Mouse (Mus musculus) cerebellum, postnatal 36 days (tissue): ENCODE results near the gene 1700025B11Rik.
"Not testable (repeated sequence)": the region's sequence is repeated elsewhere in the genome, so short reads cannot be mapped to it uniquely, and the experiment has no call there.

Source experiments
- DNase-seq, 2 experiments: peaks; one replicate each; pipeline ENCODE4 v3.0.0; 2021 to 2022; ENCODE audit warnings: mixed read lengths in 2 of 2

1700025B11Rik gene

DNA sequence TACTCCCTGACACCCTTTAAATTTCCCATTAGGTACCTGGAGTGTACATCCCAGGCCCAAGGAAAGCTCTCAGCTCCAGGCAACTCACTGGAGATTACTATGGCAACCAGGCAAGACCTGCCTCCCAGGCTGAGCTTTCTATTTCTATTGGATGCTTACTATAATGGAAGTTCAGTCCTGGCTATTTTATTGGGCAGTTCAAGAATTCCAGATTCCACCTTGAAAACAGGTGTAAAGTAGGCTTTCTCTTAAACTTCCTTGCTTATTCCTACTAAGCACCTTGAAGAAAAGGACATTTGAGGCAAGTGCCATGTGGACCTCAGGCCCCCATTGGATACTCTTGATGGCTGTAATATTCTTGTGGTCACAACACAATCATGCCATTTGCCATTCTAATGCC is at the start of gene 1700025B11Rik:
Gene 1700025B11Rik, minus strand, starts transcription at position 101 of the 400 bp plus-strand sequence.
- no peak for DNase-seq

- no peak for DNase-seq
Observed at GRCm38 (mm10) chr15:77606069-77606468, 44.4 kb upstream of the 1700025B11Rik start.

GRCm38 (mm10) chr15:77598958-77599357 is 37.3 kb upstream of the 1700025B11Rik start, which contains the start of gene Gm36245:
Gene Gm36245 (plus strand): TSS chr15:77599258.
- DNase-seq, result no peak

GRCm38 (mm10) chr15:77598429-77598828 is 36.7 kb upstream of the 1700025B11Rik start:
- no peak for DNase-seq

DNA sequence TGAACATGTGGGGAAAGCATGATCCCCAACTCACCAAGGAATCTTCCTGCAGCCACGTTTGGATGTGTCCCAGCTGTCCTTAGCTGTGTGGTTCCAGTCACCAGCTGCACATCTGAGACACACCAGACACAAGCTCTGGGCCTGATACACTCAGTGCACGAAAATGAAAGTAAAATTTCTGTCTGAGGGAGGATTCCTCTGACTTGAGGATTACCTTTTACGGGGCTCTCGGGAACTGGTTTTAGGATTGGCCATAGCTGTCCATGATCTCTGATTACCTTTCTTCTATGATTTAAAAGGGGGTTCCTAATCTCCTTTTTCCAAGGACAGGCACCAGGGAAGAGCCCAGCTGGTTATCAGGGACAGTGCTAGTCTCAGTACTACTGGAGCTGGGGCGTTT is 34.3 kb upstream of the 1700025B11Rik start, which contains the start of gene Apol10b:
Gene Apol10b, minus strand, starts transcription at position 165 of the 400 bp plus-strand sequence.
- DNase-seq, result no peak

DNA sequence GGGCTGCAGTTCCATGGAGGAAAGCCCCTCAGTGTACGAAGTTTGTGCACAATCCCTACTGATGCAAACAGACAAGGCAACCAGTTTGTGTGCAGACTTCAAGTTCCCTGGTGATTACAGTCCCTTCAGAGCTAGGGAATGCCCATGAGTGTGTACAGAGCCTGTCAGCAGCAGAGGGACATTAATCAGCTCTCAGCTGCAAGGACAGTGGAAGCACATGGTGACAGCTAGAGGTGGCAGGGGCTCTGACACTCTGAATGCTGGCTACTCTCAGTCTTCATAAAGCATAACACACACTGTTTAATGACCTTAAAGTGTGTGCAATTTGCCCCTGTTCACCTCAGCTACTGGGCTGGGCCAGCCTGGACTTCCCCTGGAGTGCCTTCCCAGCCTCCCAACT is 31.9 kb upstream of the 1700025B11Rik start:
- DNase-seq, result no peak

DNA sequence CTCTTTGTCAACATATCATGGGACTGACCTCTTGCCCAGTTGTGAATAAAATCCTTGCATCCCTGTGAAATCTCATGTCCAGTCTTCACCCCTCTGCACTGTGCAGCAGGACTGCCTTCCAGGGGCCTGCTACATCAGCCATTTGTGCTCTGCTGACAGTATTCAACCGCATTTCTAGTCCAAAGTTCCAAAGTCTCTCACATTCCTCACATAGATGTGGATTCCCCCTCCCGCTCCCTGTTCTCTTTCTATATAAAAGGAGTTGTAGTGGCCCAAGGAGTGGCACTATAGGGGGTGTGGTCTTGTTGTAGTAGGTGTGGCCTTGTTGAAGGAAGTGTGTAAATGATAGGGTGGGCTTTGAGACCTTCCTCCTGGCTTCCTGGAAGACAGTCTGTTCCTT is 29.2 kb upstream of the 1700025B11Rik start:
- no peak for DNase-seq

- no peak for DNase-seq
Observed at GRCm38 (mm10) chr15:77588981-77589380, 27.3 kb upstream of the 1700025B11Rik start.

DNA sequence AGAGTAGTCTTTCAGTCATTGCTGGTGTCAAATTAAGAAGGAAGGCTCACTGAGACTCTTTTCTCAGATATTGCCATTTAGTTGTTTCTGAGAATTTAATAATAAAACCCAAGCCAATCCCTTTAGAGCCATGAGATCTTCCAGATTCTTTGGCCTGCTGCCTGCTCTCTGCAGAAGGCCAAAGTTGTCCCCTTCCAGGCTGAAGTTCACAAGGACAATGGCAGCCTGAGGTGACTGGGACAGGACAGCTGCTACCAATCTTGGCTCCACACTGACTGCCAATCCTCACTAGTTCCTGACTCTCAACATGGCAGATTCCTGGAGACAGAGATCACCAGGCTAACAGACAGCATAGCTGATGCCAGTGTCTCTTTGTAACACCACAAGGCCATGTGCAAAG is 25.3 kb upstream of the 1700025B11Rik start:
- no peak for DNase-seq

GRCm38 (mm10) chr15:77581681-77582080 is 20.0 kb upstream of the 1700025B11Rik start:
- no peak for DNase-seq

GRCm38 (mm10) chr15:77579311-77579710 is 17.6 kb upstream of the 1700025B11Rik start:
- no peak for DNase-seq

- DNase-seq, result no peak
Observed at GRCm38 (mm10) chr15:77578801-77579200, 17.1 kb upstream of the 1700025B11Rik start.

GRCm38 (mm10) chr15:77563219-77563618 is 1.5 kb upstream of the 1700025B11Rik start:
- no peak for DNase-seq

GRCm38 (mm10) chr15:77539221-77539620 is 22.5 kb downstream of the 1700025B11Rik start:
- not testable (repeated sequence) for DNase-seq

- no peak for DNase-seq
Observed at GRCm38 (mm10) chr15:77533216-77533615, 28.5 kb downstream of the 1700025B11Rik start, which contains the start of gene Apol7c. Gene Apol7c (minus strand): TSS chr15:77533316.

DNA sequence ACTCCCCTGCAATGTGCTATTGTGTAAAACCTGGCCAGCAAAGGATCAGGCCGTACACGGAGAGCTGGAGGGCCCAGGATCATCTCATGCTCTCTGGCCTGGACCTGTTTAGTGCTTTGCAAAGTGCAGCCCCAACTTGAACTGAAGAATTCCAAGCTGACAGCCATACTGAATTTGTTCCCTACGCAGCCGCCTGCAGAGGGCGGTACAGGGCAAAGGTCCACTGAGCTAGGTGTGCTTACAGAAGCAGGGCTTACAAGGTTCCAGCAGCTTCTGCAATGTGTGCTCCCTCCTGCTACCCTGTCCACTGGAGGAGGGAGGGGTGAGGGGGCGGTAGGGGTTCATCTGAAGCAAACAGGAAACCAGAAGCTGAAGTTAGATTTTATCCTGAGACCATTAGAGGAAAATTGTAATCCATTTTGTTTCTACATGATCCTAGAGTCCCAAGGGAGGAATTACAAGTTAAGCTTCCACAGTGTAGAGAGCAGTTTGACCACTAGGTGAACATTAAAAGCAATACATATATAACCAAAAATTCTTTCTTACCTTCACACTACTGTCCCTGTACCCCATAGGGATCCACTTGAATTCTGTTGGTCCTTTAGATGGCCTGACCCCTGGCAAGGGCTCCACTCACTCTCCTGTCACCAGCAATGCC is 38.4 kb downstream of the 1700025B11Rik start:
- peak; percentile 25 to 32 for DNase-seq

DNA sequence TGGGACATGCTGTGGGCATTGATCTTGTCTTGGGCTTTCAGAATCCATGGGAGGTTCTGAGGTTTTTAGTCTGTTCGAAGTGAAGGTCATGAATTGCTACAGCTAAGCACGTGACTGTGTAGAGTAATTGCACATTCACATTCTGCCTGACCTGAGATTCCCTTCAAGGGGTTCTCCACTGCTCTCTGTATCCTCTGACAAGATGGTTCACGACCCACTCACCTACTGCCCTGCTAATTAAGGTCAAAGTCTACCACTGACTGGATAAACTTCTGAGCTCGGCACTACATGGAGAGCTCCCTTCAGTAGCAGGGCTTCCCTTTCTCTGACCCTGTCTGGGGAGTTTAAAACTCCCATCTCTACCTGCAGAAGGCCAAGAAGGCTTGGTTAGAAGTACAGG is 41.1 kb downstream of the 1700025B11Rik start:
- DNase-seq, result not testable (repeated sequence)
